Mouse (Mus musculus) forebrain, embryonic 10.5 days (tissue): ENCODE data around the gene Sdcbp2. TPM values are rescaled to one million over a fixed set of nuclear protein-coding genes. Genes with fewer than 3 reads are reported as not detected.

Experiments
- DNase-seq: peaks from one replicate; pipeline ENCODE4 v3.0.0-alpha.2; 2017; ENCODE audit warnings: low spot score; ENCODE audit errors: extremely low spot score
- H3K27ac ChIP-seq: fragments of 300-500 bp; sonication (generic); 2 replicates; pipeline ENCODE4 v1.5.1; 2016; ENCODE audit warnings: mild to moderate bottlenecking
- H3K27me3 ChIP-seq: fragments of 300-500 bp; sonication (generic); 2 replicates; pipeline ENCODE4 v1.6.1; 2016; ENCODE audit warnings: mild to moderate bottlenecking; ENCODE audit not compliant: poor library complexity, severe bottlenecking
- H3K36me3 ChIP-seq: fragments of 300-500 bp; sonication (generic); replicated peaks from 2 replicates; pipeline ENCODE4 v1.6.1; 2016; ENCODE audit warnings: mild to moderate bottlenecking, moderate library complexity
- H3K4me1 ChIP-seq: fragments of 300-500 bp; sonication (generic); 2 replicates; pipeline ENCODE4 v1.6.1; 2016
- H3K4me3 ChIP-seq: fragments of 300-500 bp; sonication (generic); 2 replicates; pipeline ENCODE4 v1.5.1; 2016; ENCODE audit warnings: mild to moderate bottlenecking, moderate library complexity
- H3K9me3 ChIP-seq: fragments of 300-500 bp; sonication (generic); 2 replicates; pipeline ENCODE4 v1.6.1; 2016; ENCODE audit warnings: mild to moderate bottlenecking, moderate library complexity
- WGBS: fragments of 180-500 bp; shearing (Covaris S2); methylation state at CpG from one replicate; pipeline ENCODE4 v1.1.7; 2016; 5-methylcytosine and 5-hydroxymethylcytosine counted together
- polyA plus RNA-seq: library from polyadenylated mRNA; unstranded; fragments of >200 nt; fragmentation: Nextera tagmentation; extraction: Ambion mirVana; gene quantifications from 2 replicates; pipeline ENCODE4 v1.2.1, GENCODE M21; 2016

Gene Sdcbp2
- polyA plus RNA-seq, 1 experiment from 2014 or later, result 0.79 TPM

GRCm38 (mm10) chr2:151543063-151543895, 29.1 kb upstream of the Sdcbp2 start:
- Histone ChIP-seq H3K36me3 (peaks cover 44% of the 10 kb centered on the region), H3K9me3 (no peaks in the 10 kb centered on the region), H3K27me3 (no peaks in the 10 kb centered on the region), H3K4me3 (peak overlapping the region; percentile 72), H3K4me1 (peaks cover 46% of the 10 kb centered on the region), H3K27ac (peak overlapping the region; percentile 93)
- DNase-seq, result no peak
- WGBS, result 2% methylated on average over 21 of the region's 21 CpGs

- 0 out of 2 replicates have a peak overlapping the region, but pooled peaks have one; percentile 3 for H3K27ac ChIP-seq
- WGBS, result 75% methylated on average over 6 of the region's 6 CpGs
- H3K4me3 ChIP-seq, result peak overlapping the region; percentile 72; the same call in 1 of the 2 replicates
- peaks cover 46% of the 10 kb centered on the region for H3K4me1 ChIP-seq
- DNase-seq, result no peak
- H3K9me3 ChIP-seq, result no peaks in the 10 kb centered on the region
- H3K36me3 ChIP-seq, result peaks cover 58% of the 10 kb centered on the region
- no peaks in the 10 kb centered on the region for H3K27me3 ChIP-seq
Observed at GRCm38 (mm10) chr2:151544673-151545072, 27.7 kb upstream of the Sdcbp2 start.

DNA sequence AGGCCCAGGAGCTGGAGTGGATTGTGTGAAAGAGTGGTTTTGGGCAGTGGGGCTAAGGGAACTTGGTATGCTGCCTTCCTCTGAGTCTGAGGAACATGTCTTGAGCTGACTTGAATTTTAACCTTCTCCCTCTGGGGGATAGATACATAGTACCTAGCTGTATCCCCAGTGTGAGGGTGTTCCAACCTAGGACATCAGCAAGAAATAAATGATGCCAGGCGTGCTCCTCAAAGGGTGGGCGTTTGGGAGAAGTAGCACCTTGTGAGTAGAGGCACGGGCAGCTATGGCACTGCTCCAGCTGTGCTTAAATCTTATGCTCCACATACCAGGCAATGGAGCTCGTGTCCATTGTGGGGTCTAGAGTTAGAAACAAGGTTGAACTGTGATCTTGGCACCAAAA, 25.9 kb upstream of the Sdcbp2 start:
- 91% methylated on average over 4 of the region's 4 CpGs for WGBS

GRCm38 (mm10) chr2:151549615-151550121, 22.8 kb upstream of the Sdcbp2 start:
- H3K27me3 ChIP-seq, result no peaks in the 10 kb centered on the region
- peaks cover 18% of the 10 kb centered on the region for H3K4me1 ChIP-seq
- H3K27ac ChIP-seq, result no peak overlapping the region
- 89% methylated on average over 3 of the region's 3 CpGs for WGBS
- H3K4me3 ChIP-seq, result no peak overlapping the region
- no peak for DNase-seq
- no peaks in the 10 kb centered on the region for H3K9me3 ChIP-seq
- H3K36me3 ChIP-seq, result peaks cover 100% of the 10 kb centered on the region

More for the DNA sequence above, 25.9 kb upstream of the Sdcbp2 start:
- DNase-seq, result no peak
- Histone ChIP-seq H3K27me3 (no peaks in the 10 kb centered on the region), H3K27ac (no peak overlapping the region), H3K4me1 (peaks cover 41% of the 10 kb centered on the region), H3K4me3 (no peak overlapping the region), H3K36me3 (peaks cover 77% of the 10 kb centered on the region), H3K9me3 (no peaks in the 10 kb centered on the region)

- Histone ChIP-seq H3K4me3 (no peak overlapping the region), H3K36me3 (peaks cover 74% of the 10 kb centered on the region), H3K4me1 (no peaks in the 10 kb centered on the region), H3K27ac (no peak overlapping the region), H3K27me3 (no peaks in the 10 kb centered on the region), H3K9me3 (no peaks in the 10 kb centered on the region)
- 93% methylated on average over 7 of the region's 7 CpGs for WGBS
- DNase-seq, result no peak
Observed at GRCm38 (mm10) chr2:151562930-151563921, 9.2 kb upstream of the Sdcbp2 start.

DNA sequence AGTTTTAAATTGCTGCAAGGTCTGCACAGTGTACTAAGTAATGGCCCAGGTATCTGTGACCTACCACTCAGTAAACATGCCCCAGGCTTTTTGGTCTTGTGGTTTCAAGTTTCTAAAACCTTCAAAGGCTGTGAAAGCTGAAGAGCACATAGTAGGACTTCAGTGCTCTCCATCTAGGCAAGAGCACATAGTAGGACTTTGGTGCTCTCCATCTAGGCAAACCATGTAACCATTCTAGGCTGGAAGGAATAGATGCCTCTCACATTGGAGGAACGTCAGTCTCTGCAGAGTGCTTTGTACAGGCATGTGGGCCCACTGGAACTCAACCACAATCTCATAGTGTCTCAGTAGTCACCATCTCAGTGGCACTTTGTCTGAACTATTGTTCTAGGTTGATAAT, 8.4 kb upstream of the Sdcbp2 start:
- Histone ChIP-seq H3K27me3 (no peaks in the 10 kb centered on the region), H3K4me1 (no peaks in the 10 kb centered on the region), H3K4me3 (no peak overlapping the region), H3K36me3 (peaks cover 66% of the 10 kb centered on the region), H3K9me3 (no peaks in the 10 kb centered on the region), H3K27ac (no peak overlapping the region)
- WGBS, result 83% methylated on average over 1 of the region's 1 CpGs
- no peak for DNase-seq

- Histone ChIP-seq H3K27me3 (no peaks in the 10 kb centered on the region), H3K4me1 (no peaks in the 10 kb centered on the region), H3K9me3 (no peaks in the 10 kb centered on the region), H3K27ac (no peak overlapping the region), H3K36me3 (peaks cover 56% of the 10 kb centered on the region), H3K4me3 (no peak overlapping the region)
- no peak for DNase-seq
- 86% methylated on average over 3 of the region's 3 CpGs for WGBS
Observed at GRCm38 (mm10) chr2:151564986-151565385, 7.4 kb upstream of the Sdcbp2 start.

DNA sequence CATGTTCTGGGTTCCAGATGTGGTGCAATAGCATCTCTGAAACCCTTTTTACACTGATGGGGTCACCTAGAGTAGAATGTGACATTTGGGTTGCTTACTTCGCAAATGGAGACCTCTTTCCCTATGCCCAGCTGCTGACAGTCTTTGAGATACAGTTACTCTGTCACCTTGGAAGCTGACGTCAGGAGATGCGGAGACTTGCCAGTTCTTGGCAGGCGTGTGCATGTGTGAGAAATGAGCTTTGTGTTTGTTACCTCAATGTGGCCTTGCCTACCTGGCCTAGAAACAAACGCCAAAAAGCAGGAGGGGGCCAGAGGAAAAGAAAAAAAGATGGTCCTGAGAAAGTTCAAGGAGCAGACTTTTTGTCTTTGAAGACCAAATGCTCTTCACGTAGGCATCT, 5.6 kb upstream of the Sdcbp2 start:
- 88% methylated on average over 6 of the region's 6 CpGs for WGBS
- Histone ChIP-seq H3K4me1 (no peaks in the 10 kb centered on the region), H3K4me3 (no peak overlapping the region), H3K27ac (no peak overlapping the region), H3K36me3 (peaks cover 37% of the 10 kb centered on the region), H3K27me3 (no peaks in the 10 kb centered on the region), H3K9me3 (no peaks in the 10 kb centered on the region)
- DNase-seq, result no peak

- no peaks in the 10 kb centered on the region for H3K9me3 ChIP-seq
- no peak for DNase-seq
- no peak overlapping the region for H3K27ac ChIP-seq
- H3K27me3 ChIP-seq, result no peaks in the 10 kb centered on the region
- 87% methylated on average over 2 of the region's 2 CpGs for WGBS
- no peaks in the 10 kb centered on the region for H3K4me1 ChIP-seq
- no peak overlapping the region for H3K4me3 ChIP-seq
- H3K36me3 ChIP-seq, result peaks cover 12% of the 10 kb centered on the region
Observed at GRCm38 (mm10) chr2:151569452-151569851, 3.0 kb upstream of the Sdcbp2 start.

DNA sequence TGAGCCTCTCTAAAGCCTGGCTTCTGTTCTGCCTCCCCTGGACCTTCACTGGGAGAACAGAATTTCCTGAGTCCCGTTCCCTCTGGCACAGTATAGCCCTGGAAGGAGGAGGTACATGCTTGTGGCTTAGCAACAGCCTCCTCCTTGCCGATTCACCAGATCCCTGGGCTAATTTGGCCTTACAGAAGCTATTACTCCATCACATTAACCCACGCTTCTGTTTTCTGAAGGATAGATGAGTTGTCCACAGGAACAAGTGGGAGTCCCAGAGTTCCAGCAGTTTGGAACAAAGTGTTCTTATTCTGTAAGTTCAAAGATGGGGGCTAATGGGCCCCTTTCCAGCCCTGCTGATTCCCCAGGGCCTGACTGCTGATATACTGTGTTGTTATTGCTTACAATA, 1.2 kb downstream of the Sdcbp2 start:
- Histone ChIP-seq H3K4me1 (peaks cover 18% of the 10 kb centered on the region), H3K9me3 (no peaks in the 10 kb centered on the region), H3K27ac (no peak overlapping the region), H3K27me3 (peaks cover 14% of the 10 kb centered on the region), H3K36me3 (no peaks in the 10 kb centered on the region), H3K4me3 (no peak overlapping the region)
- no peak for DNase-seq
- WGBS, result 81% methylated on average over 3 of the region's 3 CpGs

DNA sequence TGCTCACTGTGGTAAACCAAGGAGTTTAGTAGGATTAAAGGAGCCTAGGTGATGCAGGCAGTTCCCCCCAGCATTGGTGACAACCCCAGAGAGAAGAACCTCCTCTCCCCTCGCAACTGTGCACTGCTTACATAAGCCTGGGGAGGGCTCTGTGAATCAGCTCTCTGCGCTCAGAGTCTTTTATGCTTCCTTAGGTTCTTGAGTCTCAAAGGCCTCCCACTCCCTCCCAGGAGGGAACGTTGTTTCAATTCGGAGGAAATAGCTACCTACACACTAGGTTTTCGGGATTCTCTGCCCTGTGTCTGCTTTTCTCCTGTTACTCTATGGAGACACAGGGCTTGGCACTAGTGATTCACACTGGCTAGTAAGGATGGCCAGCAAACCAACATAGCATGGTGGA, 2.2 kb downstream of the Sdcbp2 start:
- Histone ChIP-seq H3K27ac (no peak overlapping the region), H3K27me3 (peaks cover 19% of the 10 kb centered on the region), H3K36me3 (no peaks in the 10 kb centered on the region), H3K9me3 (no peaks in the 10 kb centered on the region), H3K4me3 (no peak overlapping the region), H3K4me1 (peaks cover 18% of the 10 kb centered on the region)
- WGBS, result 67% methylated on average over 5 of the region's 5 CpGs
- no peak for DNase-seq

DNA sequence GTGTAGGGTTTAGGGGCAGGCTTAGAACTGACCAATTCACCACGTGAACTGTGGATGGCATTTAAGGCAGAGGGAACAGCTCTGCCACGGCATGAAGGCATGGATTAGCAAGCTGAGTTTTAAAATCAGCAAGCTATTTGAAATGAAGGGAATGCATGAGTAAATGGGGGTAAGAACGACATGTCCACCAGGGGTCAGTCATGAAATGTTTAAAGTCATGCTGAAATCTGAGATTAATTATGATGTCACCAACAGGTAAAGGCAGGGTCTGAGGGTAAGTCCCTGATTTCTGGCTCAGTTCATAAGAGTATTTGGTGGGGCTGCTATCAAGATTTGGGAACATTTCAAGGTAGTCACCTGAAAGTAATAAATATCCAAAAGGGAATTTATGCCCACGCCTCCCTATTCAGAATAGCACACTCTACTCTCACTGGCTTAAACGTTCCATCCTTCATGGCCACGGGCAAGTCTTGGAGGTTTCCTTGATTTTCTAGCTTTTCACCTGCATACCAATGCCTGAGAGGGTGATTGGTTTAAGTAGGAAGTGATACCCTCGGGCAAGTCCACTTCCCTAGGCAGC, 2.8 kb downstream of the Sdcbp2 start:
- Histone ChIP-seq H3K27ac (peak overlapping the region; percentile 84), H3K4me1 (peaks cover 18% of the 10 kb centered on the region), H3K4me3 (peak overlapping the region; percentile 54), H3K9me3 (no peaks in the 10 kb centered on the region), H3K36me3 (no peaks in the 10 kb centered on the region), H3K27me3 (peaks cover 19% of the 10 kb centered on the region)
- 23% methylated on average over 7 of the region's 7 CpGs for WGBS
- no peak for DNase-seq
